Mouse (Mus musculus): Measurements from ENCODE around the gene Actg2. TPM values are rescaled to one million over a fixed set of nuclear protein-coding genes. Genes with fewer than 3 reads are reported as not detected.
"Not testable (repeated sequence)": the region's sequence is repeated elsewhere in the genome, so short reads cannot be mapped to it uniquely, and the experiment has no call there.

Gene Actg2
- total RNA-seq (2014; rRNA removed; ENCODE audit: low replicate concordance) = 15.0 and 831 TPM in 2 replicates
- polyA plus RNA-seq (2015; fragmentation: Nextera tagmentation; extraction: Ambion mirVana) = 7.0 and 9.9 TPM in 2 replicates

DNA sequence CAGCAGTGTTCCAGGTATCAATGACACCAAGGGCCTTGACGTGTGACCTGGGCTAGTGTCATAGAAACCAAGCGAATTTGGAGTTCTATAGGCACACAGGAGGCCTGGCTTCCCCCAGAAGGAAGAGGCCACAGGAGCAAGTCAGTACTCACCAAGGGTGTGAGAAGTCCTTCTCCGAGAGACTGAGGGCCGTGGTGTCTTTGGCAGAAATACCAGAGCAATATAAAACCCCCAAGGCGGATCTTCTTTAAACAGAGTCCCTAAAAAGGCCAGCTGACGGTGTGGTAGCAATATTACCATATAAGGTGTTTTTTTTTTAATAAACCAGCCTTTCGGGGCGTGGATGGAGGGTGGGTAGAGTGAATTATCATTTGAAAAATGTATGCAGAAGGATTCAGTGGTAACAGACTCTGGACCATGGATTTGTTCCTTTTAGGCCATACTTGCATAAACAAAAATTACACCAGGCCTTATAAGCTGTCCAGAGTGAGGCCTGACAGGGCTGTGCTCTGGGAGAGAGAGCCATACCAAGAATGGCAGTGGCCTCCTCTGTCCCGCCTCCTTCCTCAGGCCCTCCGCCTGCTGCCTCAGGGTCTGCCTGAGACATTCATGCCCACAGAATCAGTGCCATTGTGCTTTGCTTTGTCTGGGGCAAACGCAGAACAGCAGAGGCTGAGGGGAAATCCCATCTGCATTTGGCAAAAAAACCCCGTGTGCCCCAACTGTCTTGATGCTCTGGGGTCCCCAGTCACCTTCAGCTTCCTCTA is at the start of gene Actg2:
Gene Actg2, minus strand, starts transcription at position 238 of the 767 bp plus-strand sequence.
- no peak within 1 kb of the TSS for H3K4me2 ChIP-seq (ENCODE audit: low read depth, low read length)
- 70% methylated on average over 12 of the region's 12 CpGs for WGBS
- TF ChIP-seq CTCF (IDR thresholded peaks at IDR 0.05; ENCODE audit: low read depth) = no peak
- no peak for TF ChIP-seq EP300 (IDR thresholded peaks at IDR 0.05; ENCODE audit: low read depth)
- H3K27ac ChIP-seq (ENCODE audit: low read depth) = peak within 1 kb of the TSS; percentile 0; the same call in 1 of the 2 replicates
- H3K4me3 ChIP-seq (ENCODE audit: low read depth, low read length) = no peak within 1 kb of the TSS
- H3K9ac ChIP-seq (replicated peaks; ENCODE audit: low read depth, low read length) = no peak within 1 kb of the TSS
- ATAC-seq (ENCODE audit: insufficient read depth, low read depth) (no peak), DNase-seq (ENCODE audit: low spot score) (no peak)
- no peaks in the 10 kb centered on the region for H3K27me3 ChIP-seq (ENCODE audit: control insufficient read depth, insufficient read depth, low read length)
- 0 out of 2 replicates have a peak, but pooled peaks cover 5% of the 10 kb centered on the region for H3K4me1 ChIP-seq (ENCODE audit: control insufficient read depth, insufficient read depth)
- H3K9me3 ChIP-seq (replicated peaks; ENCODE audit: control insufficient read depth, low read length) = no peaks in the 10 kb centered on the region
- H3K36me3 ChIP-seq (replicated peaks; ENCODE audit: control insufficient read depth, insufficient read depth, low read length) = no peaks in the 10 kb centered on the region

DNA sequence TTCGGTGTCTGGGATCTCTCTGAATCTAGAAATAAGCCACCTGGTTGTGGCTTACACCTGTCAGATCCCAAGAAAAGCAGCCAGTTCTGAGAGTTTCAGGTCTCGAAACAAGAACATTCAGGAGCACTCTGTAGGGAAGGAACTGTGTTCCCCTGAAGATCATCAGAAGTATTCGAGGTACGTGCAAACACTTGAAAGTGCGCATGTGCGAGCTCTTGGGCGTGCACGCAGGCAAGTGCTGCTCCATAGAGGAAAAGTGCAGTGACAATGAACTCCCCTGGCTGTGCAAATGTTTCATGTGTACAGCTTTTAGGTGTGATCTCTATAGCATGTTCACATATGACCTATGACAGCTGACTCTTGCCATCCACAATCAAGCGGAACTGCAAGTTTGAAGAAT is 49.3 kb upstream of the Actg2 start:
- not testable (repeated sequence) for H3K4me3 ChIP-seq (ENCODE audit: low read depth, low read length); H3K9me3 ChIP-seq (replicated peaks; ENCODE audit: control insufficient read depth, low read length); H3K36me3 ChIP-seq (replicated peaks; ENCODE audit: control insufficient read depth, insufficient read depth, low read length); H3K4me2 ChIP-seq (ENCODE audit: low read depth, low read length); ATAC-seq (ENCODE audit: insufficient read depth, low read depth); H3K27ac ChIP-seq (ENCODE audit: low read depth); H3K27me3 ChIP-seq (ENCODE audit: control insufficient read depth, insufficient read depth, low read length); DNase-seq (ENCODE audit: low spot score); H3K9ac ChIP-seq (replicated peaks; ENCODE audit: low read depth, low read length); H3K4me1 ChIP-seq (ENCODE audit: control insufficient read depth, insufficient read depth)
- WGBS = 80% methylated on average over 9 of the region's 9 CpGs

DNA sequence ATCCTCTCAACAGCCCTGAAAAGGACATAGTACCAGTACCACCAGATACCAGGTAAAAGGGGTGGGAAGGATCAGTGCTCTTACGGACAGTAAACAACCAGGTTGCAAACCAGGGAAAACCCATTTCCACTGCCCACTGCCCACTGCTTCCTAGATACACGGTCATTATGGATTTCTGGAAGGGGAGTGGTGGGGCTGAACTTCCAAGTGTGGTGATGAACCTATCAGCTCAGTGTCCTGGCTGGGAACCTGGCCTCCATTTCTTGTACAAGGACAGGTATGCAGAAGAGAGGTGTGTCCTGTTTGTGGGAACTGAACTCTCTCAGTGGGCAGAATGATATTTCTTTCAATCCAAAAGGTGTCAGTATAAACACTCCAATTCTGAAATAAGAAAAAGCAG is 47.5 kb upstream of the Actg2 start:
- no peak for ATAC-seq (ENCODE audit: insufficient read depth, low read depth)
- TF ChIP-seq EP300 (IDR thresholded peaks at IDR 0.05; ENCODE audit: low read depth) (no peak), CTCF (IDR thresholded peaks at IDR 0.05; ENCODE audit: low read depth) (no peak)
- Histone ChIP-seq H3K4me3 (ENCODE audit: low read depth, low read length) (no peak overlapping the region), H3K27me3 (ENCODE audit: control insufficient read depth, insufficient read depth, low read length) (peaks cover 7% of the 10 kb centered on the region; the same call in 1 of the 2 replicates), H3K27ac (ENCODE audit: low read depth) (no peak overlapping the region), H3K9me3 (replicated peaks; ENCODE audit: control insufficient read depth, low read length) (no peaks in the 10 kb centered on the region), H3K36me3 (replicated peaks; ENCODE audit: control insufficient read depth, insufficient read depth, low read length) (no peaks in the 10 kb centered on the region), H3K9ac (replicated peaks; ENCODE audit: low read depth, low read length) (no peak overlapping the region), H3K4me2 (ENCODE audit: low read depth, low read length) (no peak overlapping the region), H3K4me1 (ENCODE audit: control insufficient read depth, insufficient read depth) (no peaks in the 10 kb centered on the region)
- DNase-seq (ENCODE audit: low spot score) = no peak
- 64% methylated on average over 2 of the region's 2 CpGs for WGBS

DNA sequence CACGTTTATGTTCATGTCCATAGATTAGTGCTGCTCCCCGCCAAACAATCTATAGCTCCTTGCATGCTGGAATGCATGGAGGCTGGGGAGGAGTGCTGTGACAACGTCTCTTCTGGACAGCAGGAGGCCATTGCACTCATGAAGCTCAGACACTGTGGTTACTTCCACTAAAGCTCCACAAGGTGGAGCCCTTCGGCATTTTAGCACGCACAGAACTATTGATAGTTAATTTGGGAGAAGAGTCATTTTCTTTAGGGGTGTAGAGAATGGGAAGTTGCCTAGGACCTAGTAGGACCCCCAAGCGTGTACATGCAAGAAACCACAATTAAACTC is 46.8 kb upstream of the Actg2 start:
- ATAC-seq (ENCODE audit: insufficient read depth, low read depth) = peak; percentile 72

DNA sequence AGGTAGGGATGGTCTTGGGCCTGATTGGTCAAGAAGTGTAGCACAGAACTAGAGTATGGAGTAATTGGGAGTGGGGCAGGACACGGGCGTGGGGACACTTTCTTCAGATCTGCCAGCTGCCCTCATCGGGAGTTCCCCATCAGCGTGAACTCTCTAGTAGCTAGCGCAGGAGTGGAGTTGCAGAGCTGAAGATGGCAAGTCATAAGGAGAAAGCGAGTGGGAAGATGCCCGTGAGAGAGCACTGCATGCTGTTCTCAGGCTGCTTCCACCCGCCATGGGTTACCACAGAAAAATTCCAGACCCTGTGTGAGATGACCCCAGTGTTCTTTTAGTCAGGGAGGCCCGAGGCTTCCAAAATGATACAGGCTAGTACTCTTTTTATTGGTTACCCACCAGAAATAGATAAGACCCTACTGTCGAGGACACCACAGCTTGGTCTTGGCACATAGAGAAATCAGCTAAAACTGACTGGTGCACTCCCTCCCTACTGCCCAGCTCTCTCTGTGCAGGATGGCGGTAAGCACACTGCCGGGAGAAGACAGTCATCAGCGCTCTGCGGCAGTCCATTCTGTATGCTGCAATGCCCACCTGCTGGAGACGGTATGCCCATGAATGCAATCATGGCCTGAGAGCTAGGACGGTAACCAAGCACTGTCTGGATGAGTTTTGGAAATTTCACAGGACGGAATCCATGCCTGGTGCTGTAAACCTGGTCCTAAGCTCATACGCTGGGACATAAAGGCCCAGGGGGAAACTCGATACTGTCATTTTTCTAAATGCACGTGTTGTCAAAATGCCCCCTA is 46.3 kb upstream of the Actg2 start:
- Histone ChIP-seq H3K9me3 (replicated peaks; ENCODE audit: control insufficient read depth, low read length) (no peaks in the 10 kb centered on the region), H3K27ac (ENCODE audit: low read depth) (no peak overlapping the region), H3K4me2 (ENCODE audit: low read depth, low read length) (no peak overlapping the region), H3K4me3 (ENCODE audit: low read depth, low read length) (no peak overlapping the region), H3K36me3 (replicated peaks; ENCODE audit: control insufficient read depth, insufficient read depth, low read length) (no peaks in the 10 kb centered on the region), H3K9ac (replicated peaks; ENCODE audit: low read depth, low read length) (no peak overlapping the region), H3K4me1 (ENCODE audit: control insufficient read depth, insufficient read depth) (no peaks in the 10 kb centered on the region), H3K27me3 (ENCODE audit: control insufficient read depth, insufficient read depth, low read length) (peaks cover 7% of the 10 kb centered on the region; the same call in 1 of the 2 replicates)
- TF ChIP-seq EP300 (IDR thresholded peaks at IDR 0.05; ENCODE audit: low read depth) = no peak
- ATAC-seq (ENCODE audit: insufficient read depth, low read depth) = no peak
- WGBS = 55% methylated on average over 20 of the region's 20 CpGs
- DNase-seq (ENCODE audit: low spot score) = no peak

More for the DNA sequence above, 46.8 kb upstream of the Actg2 start:
- no peak overlapping the region for H3K4me3 ChIP-seq (ENCODE audit: low read depth, low read length)
- H3K9ac ChIP-seq (replicated peaks; ENCODE audit: low read depth, low read length) = no peak overlapping the region
- DNase-seq (ENCODE audit: low spot score) = peak; percentile 78
- H3K4me2 ChIP-seq (ENCODE audit: low read depth, low read length) = no peak overlapping the region
- no peaks in the 10 kb centered on the region for H3K4me1 ChIP-seq (ENCODE audit: control insufficient read depth, insufficient read depth)
- H3K36me3 ChIP-seq (replicated peaks; ENCODE audit: control insufficient read depth, insufficient read depth, low read length) = no peaks in the 10 kb centered on the region
- no peaks in the 10 kb centered on the region for H3K9me3 ChIP-seq (replicated peaks; ENCODE audit: control insufficient read depth, low read length)
- WGBS = 1% methylated on average over 6 of the region's 6 CpGs
- H3K27me3 ChIP-seq (ENCODE audit: control insufficient read depth, insufficient read depth, low read length) = peaks cover 7% of the 10 kb centered on the region; the same call in 1 of the 2 replicates
- no peak overlapping the region for H3K27ac ChIP-seq (ENCODE audit: low read depth)
- TF ChIP-seq EP300 (IDR thresholded peaks at IDR 0.05; ENCODE audit: low read depth) = no peak
- peak; percentile 94 for TF ChIP-seq CTCF (IDR thresholded peaks at IDR 0.05; ENCODE audit: low read depth)
